Mouse (Mus musculus) mature B cell (primary cell): Measurements from ENCODE around the gene Pigb.

ENCODE experiments used
- in situ Hi-C: fragments of 300-500 bp; cut with MboI; formaldehyde crosslinking; loops from 2 replicates; pipeline ENCODE4 v1.14.3; 2019

The Pigb gene

DNA sequence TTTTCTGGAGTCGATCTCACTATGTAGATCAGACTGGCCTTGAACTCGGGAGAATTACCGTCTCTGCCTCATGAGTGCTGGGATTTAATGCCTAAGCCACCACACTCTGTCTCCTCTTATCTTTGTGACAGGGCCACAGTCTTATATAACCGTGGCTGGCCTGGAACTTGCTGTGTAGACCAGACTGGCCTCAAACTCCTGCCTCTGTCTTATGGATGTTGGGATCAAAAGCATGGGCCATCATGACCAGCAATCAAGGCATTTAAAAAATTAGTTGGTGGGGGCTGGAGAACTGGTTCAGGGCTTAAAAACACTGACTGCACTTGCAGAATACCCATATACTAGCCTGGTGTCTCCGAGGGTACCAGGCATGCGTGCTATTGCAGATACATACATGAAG lies at the start of gene Pigb:
Pigb (minus strand) TSS at position 299 of the 400 bp plus-strand sequence.
- in situ Hi-C loops, result no loop called here

DNA sequence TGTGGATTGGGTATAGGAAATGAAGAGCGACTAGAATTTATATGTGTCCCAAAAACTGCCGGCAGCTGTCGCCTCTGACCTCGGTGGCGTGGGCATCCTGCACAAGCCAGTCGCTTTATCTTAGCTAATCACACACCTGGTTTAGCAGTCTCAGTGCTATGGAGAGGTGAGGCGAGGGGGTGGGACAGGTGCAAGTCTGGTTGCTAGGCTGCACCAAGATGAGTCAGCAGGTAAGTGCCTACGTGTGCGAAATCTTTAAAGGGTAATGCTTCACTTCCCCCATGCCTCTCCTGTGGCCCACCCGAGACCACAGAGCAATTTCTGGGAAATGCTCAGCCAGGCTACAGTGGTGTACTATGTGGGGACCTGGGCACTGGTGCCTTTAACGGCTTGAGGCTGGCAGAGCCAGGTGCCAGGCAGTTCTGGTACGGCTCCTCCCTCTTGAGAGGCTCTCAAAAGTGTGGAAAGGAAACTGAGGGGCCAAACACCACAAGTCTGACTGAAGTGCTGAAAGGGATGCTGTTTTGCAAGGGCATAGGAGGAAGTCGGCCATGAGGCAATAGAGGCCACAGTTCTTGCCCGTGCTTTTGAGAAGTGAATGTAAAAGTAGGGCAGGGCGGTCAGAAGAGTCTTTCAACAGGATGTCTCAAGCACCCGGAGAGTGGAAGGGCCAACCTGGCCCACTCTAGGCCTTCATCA lies 49.2 kb upstream of the Pigb start:
- in situ Hi-C loops, result loop anchor here (25.0 kb wide), 1 partner anchor 327 kb away; no protein-coding TSS in a partner anchor

DNA sequence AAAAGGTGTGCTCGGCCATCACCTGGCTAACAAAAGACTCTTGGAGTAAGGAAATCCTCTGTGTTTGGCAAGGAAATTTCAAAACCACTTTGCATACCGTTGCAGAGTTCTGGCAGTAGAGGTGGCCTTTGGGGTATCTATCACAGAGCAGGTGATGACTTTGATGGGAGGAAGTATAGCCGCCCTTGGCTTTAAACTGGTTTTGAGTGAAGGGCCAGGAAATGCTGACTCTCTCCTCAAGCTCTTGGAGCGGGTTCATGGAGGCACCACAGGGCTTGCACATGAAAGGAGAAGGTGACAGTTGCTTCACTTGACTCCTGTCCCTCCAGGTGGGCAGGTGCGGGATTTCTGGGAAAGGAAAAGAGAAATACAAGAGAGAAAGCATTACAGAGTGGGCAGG lies 47.4 kb upstream of the Pigb start:
- in situ Hi-C loops, result loop anchor here (25.0 kb wide), 1 partner anchor 325 kb away; no protein-coding TSS in a partner anchor

DNA sequence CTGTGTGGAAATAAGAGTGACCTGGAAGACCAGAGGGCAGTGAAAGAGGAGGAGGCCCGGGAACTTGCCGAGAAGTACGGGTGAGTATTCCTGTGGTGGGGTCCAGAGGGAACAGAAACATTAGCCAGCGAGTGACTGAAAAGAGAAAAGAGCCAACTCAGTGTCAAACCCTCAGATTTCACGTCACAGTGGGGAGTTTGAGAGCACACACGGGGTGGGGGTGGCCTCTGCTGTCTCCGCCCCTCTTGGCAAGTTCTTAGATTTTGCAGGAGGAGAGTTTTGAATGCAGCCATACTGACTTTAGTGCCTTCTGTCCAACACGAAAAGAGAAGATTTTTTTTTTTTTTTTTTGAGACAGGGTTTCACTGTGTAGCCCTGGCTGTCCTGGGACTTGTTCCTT lies 46.9 kb upstream of the Pigb start:
- in situ Hi-C loops, result loop anchor here (25.0 kb wide), 1 partner anchor 325 kb away; no protein-coding TSS in a partner anchor

DNA sequence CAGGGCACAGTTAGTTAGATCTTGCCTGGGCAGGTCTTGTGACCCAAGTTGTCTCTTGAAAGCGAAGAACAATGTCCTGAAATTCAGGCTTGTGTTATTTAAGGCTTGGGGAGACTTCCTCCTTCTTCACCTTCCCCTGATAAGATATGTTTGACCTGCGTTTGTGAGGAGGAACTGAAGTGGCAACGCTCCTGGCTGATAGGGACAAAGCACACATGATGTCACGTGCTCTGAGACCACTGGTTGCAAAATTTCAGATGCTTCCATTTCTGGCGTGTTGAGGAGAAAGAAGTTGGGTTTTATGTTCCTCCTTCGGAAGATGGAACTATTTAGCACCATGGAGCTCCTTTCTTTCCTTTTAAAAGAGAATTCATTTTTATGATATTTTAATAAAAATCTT lies 45.7 kb upstream of the Pigb start:
- in situ Hi-C loops, result loop anchor here (25.0 kb wide), 1 partner anchor 324 kb away; no protein-coding TSS in a partner anchor

DNA sequence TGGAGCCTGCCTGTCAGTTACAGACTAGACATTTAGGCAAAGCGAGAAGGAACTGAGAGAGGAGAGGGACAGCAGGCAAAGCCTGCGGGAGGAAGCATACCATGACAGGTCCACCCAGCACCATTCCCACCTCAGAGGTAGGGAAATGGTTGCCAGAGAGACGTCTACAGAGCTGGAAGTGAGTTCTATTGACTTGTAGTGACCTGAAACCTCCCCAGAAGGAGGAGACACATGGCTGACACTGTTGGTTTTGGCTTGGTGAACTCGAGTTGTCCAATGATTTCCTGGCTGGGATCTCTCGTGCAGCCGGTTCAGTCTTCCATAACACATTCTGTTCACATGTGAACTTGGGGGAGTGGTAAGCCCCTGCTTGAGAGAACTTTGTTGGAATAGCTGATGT lies 43.8 kb upstream of the Pigb start:
- in situ Hi-C loops, result loop anchor here (25.0 kb wide), 1 partner anchor 322 kb away; no protein-coding TSS in a partner anchor

DNA sequence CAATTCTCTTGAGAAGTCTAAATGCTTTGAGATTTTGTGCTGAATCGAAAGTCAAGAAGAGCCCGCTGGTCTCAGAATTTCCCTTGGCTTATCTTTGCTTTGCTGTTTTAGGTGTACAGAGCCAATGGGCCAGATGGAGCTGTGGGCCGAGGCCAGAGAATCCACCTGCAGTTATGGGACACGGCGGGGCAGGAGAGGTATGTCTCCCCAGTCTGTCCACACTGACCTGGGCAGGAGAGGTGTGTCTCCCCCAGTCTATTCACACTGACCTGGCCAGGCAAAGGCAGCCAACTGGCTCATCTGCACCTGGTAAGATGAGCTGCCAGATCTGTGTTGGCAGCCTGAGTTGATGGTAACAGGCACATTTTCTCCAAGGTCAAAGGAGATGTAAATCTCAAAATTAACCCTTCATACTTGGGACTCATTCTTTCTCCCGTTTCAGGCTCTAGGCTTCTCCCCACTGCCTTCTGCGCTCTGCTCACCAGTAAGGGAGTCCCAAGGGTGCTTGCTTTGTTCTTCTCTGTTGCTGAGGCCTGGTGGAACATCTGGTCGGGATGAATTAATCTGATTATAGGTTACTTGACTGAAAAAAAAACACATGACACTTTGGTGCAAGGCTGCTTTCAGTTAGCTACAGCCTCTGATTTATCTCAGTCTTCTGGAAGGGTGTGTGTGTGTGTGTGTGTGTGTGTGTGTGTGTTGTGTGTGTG lies 42.3 kb upstream of the Pigb start:
- in situ Hi-C loops, result loop anchor here (25.0 kb wide), 1 partner anchor 320 kb away; no protein-coding TSS in a partner anchor

DNA sequence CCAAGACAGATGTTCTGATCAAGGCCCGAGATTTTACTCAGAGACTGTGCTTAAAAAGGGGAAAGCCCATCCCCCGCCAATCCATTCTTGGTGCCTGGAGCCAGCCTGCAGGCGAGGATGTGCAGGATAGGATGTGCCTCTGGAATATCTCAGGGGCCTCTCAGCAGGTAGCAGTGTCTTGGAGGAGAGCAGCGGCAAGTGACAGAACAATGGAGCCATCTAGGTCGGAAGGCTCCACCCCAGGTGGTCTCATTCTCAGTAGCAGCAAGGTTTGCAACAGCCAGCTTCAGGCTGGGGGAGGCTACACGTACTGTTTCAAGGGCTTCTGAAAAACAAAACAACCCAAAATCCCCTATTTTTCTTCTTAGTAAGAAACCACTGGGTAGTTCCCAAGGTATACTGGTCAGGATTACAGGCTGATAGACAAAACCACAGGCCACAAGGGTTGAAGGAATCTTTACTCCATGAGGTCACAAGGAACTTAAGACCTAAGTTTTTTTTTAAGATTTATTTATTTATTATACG lies 39.7 kb upstream of the Pigb start:
- in situ Hi-C loops, result loop anchor here (25.0 kb wide), 1 partner anchor 318 kb away; no protein-coding TSS in a partner anchor

DNA sequence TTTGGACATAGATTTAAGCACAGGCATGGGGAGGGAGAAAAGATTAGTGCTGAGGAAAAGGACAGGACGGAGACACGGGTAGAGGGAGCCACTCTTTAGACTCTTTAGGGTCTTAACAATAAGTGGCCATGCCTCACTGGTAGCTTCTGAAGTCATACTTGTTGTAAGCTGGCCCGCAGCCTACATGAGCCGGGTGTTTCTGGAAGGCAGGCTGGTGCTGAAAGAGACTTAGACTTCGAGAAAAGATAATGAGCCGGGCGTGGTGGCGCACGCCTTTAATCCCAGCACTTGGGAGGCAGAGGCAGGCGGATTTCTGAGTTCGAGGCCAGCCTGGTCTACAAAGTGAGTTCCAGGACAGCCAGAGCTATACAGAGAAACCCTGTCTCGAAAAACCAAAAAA lies 39.2 kb upstream of the Pigb start:
- in situ Hi-C loops, result loop anchor here (25.0 kb wide), 1 partner anchor 317 kb away; no protein-coding TSS in a partner anchor

DNA sequence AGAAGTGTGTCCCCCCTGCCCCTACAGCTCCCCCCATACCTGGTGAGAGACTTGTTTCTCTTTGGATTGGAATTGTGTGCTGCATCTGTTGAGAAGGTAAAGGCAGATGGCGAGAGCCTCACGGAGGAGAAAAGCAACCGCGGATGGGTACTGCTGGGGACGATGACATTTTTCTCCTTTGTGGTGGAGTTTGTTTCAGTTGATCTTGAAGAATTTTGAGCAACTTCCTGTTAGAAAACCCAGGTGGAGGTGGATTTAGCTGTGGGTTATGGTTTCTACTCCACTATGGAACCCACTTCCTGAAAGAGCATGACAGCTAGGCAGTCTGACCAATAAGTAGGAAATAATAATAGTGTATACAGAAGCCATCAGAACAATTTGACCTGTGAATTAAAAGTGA lies 33.0 kb upstream of the Pigb start:
- in situ Hi-C loops, result no loop called here

DNA sequence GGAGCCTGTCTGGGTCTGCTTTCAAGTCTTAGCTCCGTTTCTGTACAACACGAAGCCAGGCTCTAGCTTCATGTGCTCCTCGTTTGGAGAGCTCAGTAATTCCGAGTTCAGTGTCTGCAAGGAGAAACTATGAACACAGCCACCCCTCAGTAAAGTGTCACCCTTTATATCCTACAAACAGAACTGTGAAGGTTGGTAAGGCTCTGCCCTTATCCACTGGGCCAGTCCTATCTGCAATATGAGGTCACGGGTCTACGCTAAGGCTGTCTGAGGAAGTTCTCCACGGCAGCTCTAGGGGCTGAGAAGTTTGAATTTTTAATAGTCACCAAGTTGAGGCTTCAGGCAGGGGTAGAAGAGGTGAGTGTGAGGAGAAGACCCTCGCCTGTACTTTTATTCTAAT lies 32.2 kb upstream of the Pigb start:
- in situ Hi-C loops, result no loop called here

DNA sequence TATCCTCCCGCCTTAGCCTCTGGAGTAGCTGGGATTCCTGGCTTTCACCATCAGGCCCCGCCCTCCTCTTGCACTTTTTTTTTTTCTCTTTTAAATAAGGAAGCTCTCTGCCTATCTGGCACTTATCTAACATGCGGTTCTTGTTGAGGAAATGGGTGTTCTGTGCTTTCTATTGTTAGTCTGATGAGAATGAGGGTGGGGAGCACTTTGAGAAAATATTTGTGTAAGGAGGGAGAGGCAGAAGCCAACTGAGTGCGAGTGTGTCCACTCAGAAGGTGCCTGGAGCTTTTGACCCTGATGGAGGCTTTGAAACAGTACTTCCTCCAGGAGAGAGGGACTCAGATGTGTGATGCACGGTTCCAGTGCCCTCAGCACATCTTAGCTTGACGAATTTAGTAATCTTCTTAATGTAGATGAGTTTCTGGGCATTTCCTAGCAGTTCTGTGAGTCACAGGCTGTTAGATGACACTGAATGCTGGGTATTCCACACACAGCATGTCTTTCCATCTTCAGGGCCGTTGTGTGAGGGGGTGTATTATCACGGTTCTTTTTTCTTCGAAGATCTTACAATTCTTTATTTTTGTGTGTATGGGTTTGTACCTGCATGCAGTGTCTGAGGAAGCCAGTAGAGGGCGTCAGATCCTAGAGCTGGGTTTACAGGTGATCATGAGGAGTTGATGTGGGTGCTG lies 30.9 kb upstream of the Pigb start:
- in situ Hi-C loops, result no loop called here

DNA sequence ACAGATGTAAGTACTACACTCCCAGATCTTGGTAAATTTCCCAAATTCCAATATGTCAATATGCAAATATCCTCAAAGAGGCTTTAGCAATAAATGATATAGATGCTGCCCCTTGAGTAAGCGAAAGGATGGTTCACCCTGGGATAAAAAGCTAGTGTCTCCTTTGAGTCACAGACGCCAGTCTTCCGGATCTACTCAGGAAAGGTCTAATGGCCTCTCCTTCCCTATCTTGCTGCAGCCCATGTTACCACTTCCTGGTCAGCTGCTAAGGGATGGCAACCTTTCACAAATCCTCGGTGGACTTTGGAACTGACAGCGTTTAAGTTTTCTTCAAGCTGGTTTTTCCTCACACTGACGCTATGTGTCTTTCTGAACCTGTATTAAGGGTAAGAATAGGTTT lies 28.5 kb upstream of the Pigb start:
- in situ Hi-C loops, result no loop called here

DNA sequence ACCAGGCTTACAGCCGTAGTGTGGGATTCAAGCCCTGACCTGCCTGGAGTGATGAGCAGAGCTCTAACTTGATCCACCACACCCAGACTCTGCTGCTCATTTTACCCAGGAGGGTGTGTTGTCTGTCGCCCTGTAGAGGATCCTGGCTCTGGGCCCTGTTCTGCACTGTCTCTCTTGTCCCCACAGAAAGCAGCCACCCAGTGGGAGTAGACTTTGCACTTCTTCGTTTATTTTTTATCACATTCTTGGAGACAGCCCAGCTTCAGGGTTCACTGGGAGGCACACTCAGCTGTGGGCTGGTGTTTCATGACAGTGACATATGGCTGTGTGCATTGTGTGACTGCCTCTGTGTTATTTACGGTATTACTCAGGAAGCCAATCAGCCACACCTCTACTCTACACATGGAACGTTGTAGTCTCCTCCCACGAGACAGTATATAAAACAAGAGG lies 28.1 kb upstream of the Pigb start:
- in situ Hi-C loops, result no loop called here

DNA sequence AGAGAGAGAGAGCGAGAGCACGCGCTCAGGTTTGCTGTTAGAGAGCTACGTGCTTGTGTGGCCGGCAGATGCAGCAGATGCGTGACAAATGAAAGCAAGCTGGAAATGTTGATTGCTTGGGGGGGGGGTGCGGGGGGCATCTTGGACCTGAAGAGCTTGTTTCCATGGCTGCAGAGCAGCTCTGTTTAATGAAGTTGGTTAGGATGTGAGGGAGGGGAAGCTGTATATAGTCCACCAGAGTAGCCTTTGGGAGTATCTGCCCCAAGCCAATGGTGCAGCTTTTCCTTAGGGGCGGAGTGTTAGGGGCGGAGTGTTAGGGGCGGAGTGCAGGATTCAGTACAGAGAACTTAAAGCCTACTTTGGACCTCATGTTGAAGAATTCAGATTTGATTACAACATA lies 26.9 kb upstream of the Pigb start:
- in situ Hi-C loops, result no loop called here

DNA sequence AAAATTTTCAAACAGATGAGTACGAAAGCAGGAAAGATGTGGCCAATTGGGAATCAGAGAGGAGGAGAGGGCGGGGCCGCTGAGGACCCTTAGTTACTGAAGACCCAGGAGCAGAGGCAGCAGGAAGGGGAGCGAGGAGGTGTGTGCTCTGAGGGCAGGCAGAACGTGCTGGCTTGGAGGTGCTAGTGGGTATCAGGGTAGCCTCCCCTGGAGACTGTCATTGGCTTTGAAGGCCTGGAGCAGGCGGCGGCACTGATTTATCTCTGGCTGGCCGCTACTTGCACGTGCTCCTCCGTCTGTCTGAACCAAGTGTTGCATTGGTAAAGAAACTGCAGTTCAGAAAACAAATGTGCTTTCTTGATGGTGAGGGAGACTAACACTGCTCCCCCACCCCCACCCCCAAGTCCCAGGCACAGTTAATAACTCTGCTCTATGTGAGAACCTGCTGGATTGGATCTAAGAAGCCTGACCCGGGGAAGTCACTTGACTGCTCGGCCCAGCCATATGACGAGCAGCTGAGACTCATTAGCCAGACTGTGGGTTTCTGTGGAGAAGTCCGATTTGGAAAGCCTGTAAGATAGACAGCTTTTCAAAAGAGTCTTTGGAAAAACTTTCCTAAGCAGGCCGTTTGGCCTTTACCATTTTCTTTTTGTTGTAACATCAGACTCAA lies 23.6 kb upstream of the Pigb start:
- in situ Hi-C loops, result no loop called here

DNA sequence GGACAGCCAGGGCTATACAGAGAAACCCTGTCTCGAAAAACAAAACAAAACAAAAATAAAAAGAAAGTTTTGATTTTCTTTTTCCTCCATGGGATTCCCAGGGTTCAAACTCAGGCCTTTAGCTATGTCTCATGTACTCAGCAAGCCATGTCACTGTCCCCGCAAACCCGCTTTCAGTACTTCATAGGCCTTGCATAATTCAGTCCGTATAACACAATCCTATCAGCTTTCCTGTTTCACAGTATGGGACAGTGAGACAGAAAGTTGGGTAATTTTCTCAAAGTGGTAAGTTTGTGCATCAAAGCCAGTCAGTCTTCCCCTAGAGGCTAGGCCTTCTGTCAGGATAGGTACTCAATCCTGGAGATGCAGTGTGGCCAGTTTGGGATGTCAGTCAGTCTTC lies 19.0 kb upstream of the Pigb start:
- in situ Hi-C loops, result no loop called here

DNA sequence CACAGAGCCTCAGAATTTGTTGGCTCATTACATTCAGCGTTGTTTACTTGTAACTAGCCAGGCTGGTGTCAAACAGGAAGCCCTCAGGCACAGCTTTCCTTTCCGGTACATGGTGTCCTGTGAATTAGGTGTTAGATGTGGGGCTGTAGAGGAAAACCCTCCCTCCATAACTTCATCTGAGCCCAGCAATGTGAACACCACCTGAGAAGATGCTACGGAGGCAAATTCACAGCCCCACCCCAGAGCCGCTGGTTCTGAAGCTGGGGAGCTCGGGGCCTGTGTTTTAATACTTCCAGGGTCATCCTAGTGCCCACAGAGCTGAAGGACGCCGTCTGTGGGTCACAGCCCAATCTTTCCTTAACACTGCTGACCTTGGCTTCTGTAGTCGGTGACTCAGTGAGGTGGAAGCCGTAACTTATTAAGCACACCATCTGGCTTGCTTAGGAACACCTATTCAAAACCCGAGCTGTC lies 15.3 kb upstream of the Pigb start:
- in situ Hi-C loops, result no loop called here

DNA sequence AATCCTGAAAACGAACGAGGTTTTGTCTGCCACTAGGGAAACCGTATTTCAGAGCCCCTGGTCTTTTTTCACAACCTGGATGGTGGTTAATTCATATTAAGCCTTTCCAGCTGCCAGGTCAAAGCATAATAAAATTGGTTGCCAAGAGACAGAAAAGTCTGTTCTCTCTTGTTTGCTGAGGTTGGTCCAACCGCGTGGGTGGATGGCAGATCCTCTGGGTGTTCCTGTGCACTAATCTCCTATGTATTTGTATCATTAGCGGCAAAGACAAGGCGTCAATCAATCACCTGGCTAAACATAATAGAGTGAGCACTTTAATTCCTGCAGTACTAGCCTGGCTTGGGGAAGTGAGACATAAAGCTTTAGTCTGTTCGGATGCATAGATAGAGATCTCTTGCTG lies 10.4 kb upstream of the Pigb start:
- in situ Hi-C loops, result no loop called here

DNA sequence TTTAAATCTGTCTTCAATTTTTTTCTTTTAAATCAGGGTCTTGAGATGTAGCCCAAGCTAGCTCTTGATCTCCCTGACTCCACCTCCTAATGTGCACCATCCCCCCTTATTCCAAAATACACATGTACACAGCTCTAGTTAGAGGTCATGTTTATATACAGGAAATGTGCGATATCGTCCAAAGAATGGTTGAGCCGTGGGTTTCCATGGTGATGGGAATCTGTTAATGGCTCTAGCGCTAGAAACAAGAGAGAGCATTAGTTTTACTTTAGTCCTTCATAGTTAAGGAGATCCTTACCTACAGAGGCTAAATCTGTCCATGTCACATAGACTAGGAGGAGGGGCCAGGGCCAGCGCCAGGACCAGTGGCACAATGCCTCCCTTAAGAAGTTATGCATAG lies 9.7 kb upstream of the Pigb start:
- in situ Hi-C loops, result no loop called here

DNA sequence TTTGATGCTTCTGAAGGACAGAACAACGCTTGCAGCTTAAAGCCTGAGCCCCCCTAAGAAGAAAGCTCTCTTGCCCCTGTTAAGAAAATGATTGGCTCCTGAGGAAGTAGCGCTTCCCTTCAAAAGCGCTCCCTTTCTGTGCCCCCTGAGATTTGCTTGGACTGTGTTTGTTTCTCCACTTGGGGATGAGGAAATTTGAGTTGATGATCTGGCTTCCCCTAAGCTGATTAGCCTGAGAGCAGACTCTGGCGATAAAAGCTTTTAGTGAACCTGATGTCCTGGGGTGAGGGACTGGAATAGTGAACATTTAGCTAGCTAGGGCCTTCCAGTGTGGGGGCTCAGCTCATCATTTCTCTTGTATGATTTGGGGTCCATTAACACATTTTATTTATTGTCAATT lies 8.7 kb upstream of the Pigb start:
- in situ Hi-C loops, result no loop called here

DNA sequence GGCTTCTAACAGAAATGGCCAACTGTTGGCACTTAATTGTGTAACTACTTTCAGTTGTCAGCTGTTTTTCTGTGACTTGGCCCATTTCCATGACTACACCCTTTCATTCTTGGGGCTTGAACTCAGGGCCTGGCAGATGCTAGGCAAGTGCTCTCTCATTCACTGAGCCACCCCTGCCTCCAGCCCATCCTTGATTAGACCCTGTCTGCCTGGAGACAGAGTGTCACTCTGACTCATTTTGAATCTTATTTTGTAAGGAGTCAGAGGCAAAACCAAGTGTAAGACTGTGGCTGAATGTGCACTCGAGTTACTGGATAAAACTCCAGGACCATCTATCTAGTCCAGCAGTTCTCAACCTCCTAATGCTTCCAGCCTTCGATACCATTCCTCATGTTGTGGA lies 7.7 kb upstream of the Pigb start:
- in situ Hi-C loops, result no loop called here
